Mouse (Mus musculus) CD4-positive, CD25-positive, alpha-beta regulatory T cell, adult 2 months (primary cell): ENCODE data around the gene Pglyrp1.

Experiments
- DNase-seq: peaks from one replicate; pipeline ENCODE4 v3.0.0-alpha.2; 2012; ENCODE audit warnings: low read depth, low spot score

Pglyrp1 gene

GRCm38 (mm10) chr7:18884745-18885422 lies 13.8 kb downstream of the Pglyrp1 start:
- no peak for DNase-seq

- no peak for DNase-seq
These were observed 15.8 kb downstream of the Pglyrp1 start for GRCm38 (mm10) chr7:18886963-18887362.

- DNase-seq, result no peak
These were observed 19.7 kb downstream of the Pglyrp1 start for GRCm38 (mm10) chr7:18890848-18891247.

GRCm38 (mm10) chr7:18891872-18892599 lies 20.9 kb downstream of the Pglyrp1 start:
- DNase-seq, result peak; percentile 93

GRCm38 (mm10) chr7:18893009-18893408 lies 21.9 kb downstream of the Pglyrp1 start:
- DNase-seq, result no peak

- DNase-seq, result peak; percentile 65
These were observed 22.7 kb downstream of the Pglyrp1 start for GRCm38 (mm10) chr7:18893651-18894430.

- no peak for DNase-seq
These were observed 25.4 kb downstream of the Pglyrp1 start for GRCm38 (mm10) chr7:18896536-18896935.

- no peak for DNase-seq
These were observed 29.4 kb downstream of the Pglyrp1 start for GRCm38 (mm10) chr7:18900513-18900912.

- peak; percentile 13 for DNase-seq
These were observed 31.4 kb downstream of the Pglyrp1 start for GRCm38 (mm10) chr7:18902486-18902885.

- no peak for DNase-seq
These were observed 33.8 kb downstream of the Pglyrp1 start for GRCm38 (mm10) chr7:18904971-18905370.

GRCm38 (mm10) chr7:18909797-18910196 lies 38.7 kb downstream of the Pglyrp1 start:
- no peak for DNase-seq

GRCm38 (mm10) chr7:18910241-18910831 lies 39.2 kb downstream of the Pglyrp1 start, which contains the start of gene Ccdc61:
Gene Ccdc61 (minus strand): TSS chr7:18910415.
- peak; percentile 98 for DNase-seq

GRCm38 (mm10) chr7:18916254-18916653 lies 45.1 kb downstream of the Pglyrp1 start:
- DNase-seq, result peak; percentile 28

- DNase-seq, result no peak
These were observed 46.8 kb downstream of the Pglyrp1 start for GRCm38 (mm10) chr7:18917931-18918330.

- peak; percentile 51 for DNase-seq
These were observed 49.9 kb downstream of the Pglyrp1 start for GRCm38 (mm10) chr7:18921069-18921468.

GRCm38 (mm10) chr7:18922807-18923206 lies 51.7 kb downstream of the Pglyrp1 start:
- no peak for DNase-seq

GRCm38 (mm10) chr7:18923267-18923666 lies 52.1 kb downstream of the Pglyrp1 start:
- DNase-seq, result no peak

- DNase-seq, result no peak
These were observed 52.6 kb downstream of the Pglyrp1 start for GRCm38 (mm10) chr7:18923711-18924191.

- DNase-seq, result no peak
These were observed 53.2 kb downstream of the Pglyrp1 start for GRCm38 (mm10) chr7:18924321-18924720.

GRCm38 (mm10) chr7:18925162-18925938 lies 54.2 kb downstream of the Pglyrp1 start, which contains the start of gene Nova2:
Gene Nova2 (plus strand): TSS chr7:18925888.
- peak; percentile 77 for DNase-seq
